Mouse (Mus musculus) heart, embryonic 14.5 days (tissue): ENCODE data around the gene 1700029F12Rik. TPM values are rescaled to one million over a fixed set of nuclear protein-coding genes. Genes with fewer than 3 reads are reported as not detected.

Source experiments
- ATAC-seq: fragments of 200-750 bp; cut with Nextera tagmentation; 2 replicates; pipeline ENCODE4 v1.8.0; 2017; ENCODE audit warnings: low read depth, moderate TSS enrichment; ENCODE audit not compliant: insufficient number of reproducible peaks, insufficient read depth, low FRiP score
- H3K27ac ChIP-seq, 2 experiments: fragments of 200-500 bp in 1 of 2; fragments of 300-500 bp in 1 of 2; sonication (generic) in 1 of 2; replicated peaks in 1 of 2; 2 replicates each; pipeline ENCODE4 v1.5.1; 2012 to 2014; ENCODE audit warnings: low read depth in 2 of 2, low read length in 2 of 2, control low read depth in 1 of 2, mild to moderate bottlenecking in 1 of 2, mixed read lengths in 1 of 2; ENCODE audit not compliant: control insufficient read depth in 1 of 2, insufficient read depth in 1 of 2
- H3K27me3 ChIP-seq: fragments of 300-500 bp; sonication (generic); 2 replicates; pipeline ENCODE4 v1.6.1; 2014; ENCODE audit warnings: mild to moderate bottlenecking, low read length, control low read depth; ENCODE audit not compliant: control insufficient read depth, insufficient read depth
- H3K36me3 ChIP-seq: fragments of 300-500 bp; sonication (generic); 2 replicates; pipeline ENCODE4 v1.6.1; 2014; ENCODE audit warnings: mild to moderate bottlenecking, control low read depth, low read length, mixed read lengths; ENCODE audit not compliant: control insufficient read depth, insufficient read depth
- H3K4me1 ChIP-seq, 2 experiments: fragments of 200-500 bp in 1 of 2; fragments of 300-500 bp in 1 of 2; sonication (generic) in 1 of 2; 2 replicates each; pipeline ENCODE4 v1.6.1; 2012 to 2014; ENCODE audit warnings: low read length in 2 of 2, control low read depth in 1 of 2, mixed read lengths in 1 of 2; ENCODE audit not compliant: control insufficient read depth in 2 of 2, insufficient read depth in 2 of 2
- H3K4me2 ChIP-seq: fragments of 300-500 bp; sonication (generic); 2 replicates; pipeline ENCODE4 v1.6.1; 2014; ENCODE audit warnings: mild to moderate bottlenecking, low read length
- H3K4me3 ChIP-seq, 2 experiments: fragments of 200-500 bp in 1 of 2; fragments of 300-500 bp in 1 of 2; sonication (generic) in 1 of 2; 2 replicates each; pipeline ENCODE4 v1.5.1; 2012 to 2014; ENCODE audit warnings: low read length in 2 of 2, mild to moderate bottlenecking in 2 of 2, control low read depth in 1 of 2, low read depth in 1 of 2, moderate library complexity in 1 of 2; ENCODE audit not compliant: control insufficient read depth in 1 of 2, insufficient read depth in 1 of 2
- H3K9ac ChIP-seq: fragments of 300-500 bp; sonication (generic); 2 replicates; pipeline ENCODE4 v1.6.1; 2014; ENCODE audit warnings: mild to moderate bottlenecking, low read length
- H3K9me3 ChIP-seq: fragments of 300-500 bp; sonication (generic); 2 replicates; pipeline ENCODE4 v1.6.1; 2016; ENCODE audit warnings: low read length, control low read depth; ENCODE audit not compliant: control insufficient read depth
- WGBS: fragments of 180-500 bp; shearing (Covaris S2); extraction: QIAGEN DNeasy Blood & Tissue Kit; methylation state at CpG from one replicate; pipeline ENCODE4 v1.1.7; 2014; 5-methylcytosine and 5-hydroxymethylcytosine counted together
- polyA plus RNA-seq: library from polyadenylated mRNA; unstranded; fragments of >200 nt; fragmentation: Nextera tagmentation; extraction: Ambion mirVana; gene quantifications from 2 replicates; pipeline ENCODE4 v1.2.1, GENCODE M21; 2014

1700029F12Rik gene
- polyA plus RNA-seq, 1 experiment from 2014 or later, result not detected

- Histone ChIP-seq H3K27me3 (no peaks in the 10 kb centered on the region), H3K4me3 (no peak overlapping the region), H3K9me3 (no peaks in the 10 kb centered on the region), H3K9ac (no peak overlapping the region), H3K27ac (no peak overlapping the region), H3K36me3 (no peaks in the 10 kb centered on the region), H3K4me1 (no peaks in the 10 kb centered on the region), H3K4me2 (no peak overlapping the region)
- ATAC-seq, result no peak
- 75% methylated on average over 1 of the region's 1 CpGs for WGBS
Measured at GRCm38 (mm10) chr13:96997080-96997479, 37.1 kb downstream of the 1700029F12Rik start.

DNA sequence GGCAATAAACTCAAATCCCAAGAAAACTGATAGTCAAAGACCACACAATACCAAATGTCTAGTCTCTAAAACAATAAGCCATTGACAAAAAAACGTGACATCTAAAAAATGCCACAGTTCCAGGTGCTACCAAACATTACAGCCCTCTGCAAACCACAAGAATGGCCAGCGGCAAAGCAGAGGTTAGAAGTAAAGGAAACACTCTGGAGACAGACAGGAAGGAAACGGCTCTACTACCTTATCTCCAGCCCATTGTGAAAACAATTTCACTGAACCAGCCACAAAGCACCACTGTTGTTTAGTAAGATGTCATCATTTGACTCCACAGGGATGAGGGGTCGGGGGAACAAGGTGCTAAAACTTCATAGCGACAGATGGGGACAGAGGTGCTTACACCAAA, 38.9 kb downstream of the 1700029F12Rik start:
- Histone ChIP-seq H3K27me3 (no peaks in the 10 kb centered on the region), H3K4me3 (no peak overlapping the region), H3K9ac (no peak overlapping the region), H3K4me1 (no peaks in the 10 kb centered on the region), H3K4me2 (no peak overlapping the region), H3K27ac (no peak overlapping the region), H3K36me3 (no peaks in the 10 kb centered on the region), H3K9me3 (no peaks in the 10 kb centered on the region)
- ATAC-seq, result no peak
- 40% methylated on average over 5 of the region's 5 CpGs for WGBS

DNA sequence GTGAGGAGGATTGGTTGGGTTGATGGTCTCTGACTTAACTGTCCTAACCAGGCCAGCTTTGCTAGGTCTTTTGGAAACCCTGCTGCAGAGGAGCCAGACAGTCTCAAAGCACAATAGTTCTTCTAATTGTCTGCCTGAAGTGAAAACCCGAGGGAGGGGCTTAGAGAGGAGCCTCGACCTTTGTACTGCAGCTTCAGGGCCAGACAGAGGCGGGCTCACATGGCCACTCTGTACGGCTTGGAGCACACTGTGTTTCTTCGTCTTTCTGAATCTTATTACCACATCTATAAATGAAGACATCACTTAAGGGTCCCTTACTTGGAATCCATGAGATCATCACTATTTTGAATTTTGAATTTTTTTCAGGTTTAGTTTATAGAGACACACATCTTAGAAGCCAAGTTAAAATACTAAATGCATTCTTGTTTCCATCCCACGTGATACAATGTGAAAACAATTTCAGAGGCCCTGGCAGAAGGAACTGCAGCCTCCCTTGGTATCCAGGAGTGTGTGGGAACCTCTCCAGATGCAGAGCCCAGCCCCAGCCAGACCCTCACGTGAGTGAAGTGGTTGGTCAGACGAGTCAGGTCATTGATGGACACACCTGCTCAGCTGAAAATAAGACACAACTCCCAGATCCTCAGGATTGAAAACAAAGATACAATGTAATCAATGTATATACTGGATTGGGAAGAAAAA, 40.7 kb downstream of the 1700029F12Rik start:
- Histone ChIP-seq H3K4me3 (no peak overlapping the region), H3K9ac (no peak overlapping the region), H3K27ac (no peak overlapping the region), H3K4me1 (no peaks in the 10 kb centered on the region), H3K4me2 (no peak overlapping the region), H3K9me3 (no peaks in the 10 kb centered on the region), H3K27me3 (no peaks in the 10 kb centered on the region), H3K36me3 (no peaks in the 10 kb centered on the region)
- 49% methylated on average over 8 of the region's 8 CpGs for WGBS
- ATAC-seq, result no peak

DNA sequence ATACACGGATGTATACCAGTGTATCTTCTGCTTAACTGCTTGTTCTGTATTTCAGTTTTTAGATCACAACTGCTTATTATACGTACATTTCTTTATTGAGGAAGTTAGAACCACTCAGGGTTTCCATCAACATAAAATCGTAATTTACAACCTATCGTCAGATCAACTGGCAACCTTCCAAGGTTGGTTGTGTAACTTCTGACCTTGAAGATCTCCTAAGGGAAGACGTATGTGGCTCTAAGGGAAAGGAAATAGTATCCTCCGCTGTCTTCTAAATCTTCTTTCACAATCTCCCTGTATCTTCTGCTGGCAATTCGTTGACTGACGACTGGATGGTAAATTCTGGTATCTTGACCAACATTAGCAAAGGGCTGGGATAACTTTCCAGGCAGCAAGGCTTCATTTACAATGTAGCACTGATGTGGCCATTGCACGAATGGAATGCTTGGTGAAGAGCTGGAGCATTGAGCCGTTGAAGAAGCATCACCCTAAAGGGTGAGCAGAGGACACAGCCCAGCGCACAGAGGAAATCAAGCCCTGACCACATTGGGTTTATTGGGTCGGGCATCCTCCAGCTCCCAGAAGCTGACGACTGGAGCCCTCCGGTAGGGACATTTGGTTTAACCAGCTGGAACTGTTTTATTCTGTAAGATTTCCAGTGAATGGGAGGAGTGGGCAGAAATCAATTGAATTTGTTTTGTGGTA, 43.4 kb downstream of the 1700029F12Rik start:
- ATAC-seq, result no peak
- no peak overlapping the region for H3K27ac ChIP-seq
- H3K4me2 ChIP-seq, result no peak overlapping the region
- no peaks in the 10 kb centered on the region for H3K9me3 ChIP-seq
- no peak overlapping the region for H3K4me3 ChIP-seq
- no peaks in the 10 kb centered on the region for H3K27me3 ChIP-seq
- no peaks in the 10 kb centered on the region for H3K36me3 ChIP-seq
- peaks cover 3 to 6% of the 10 kb centered on the region in 2 experiments; a peak in 3 of 4 replicates for H3K4me1 ChIP-seq
- WGBS, result 81% methylated on average over 14 of the region's 14 CpGs
- H3K9ac ChIP-seq, result no peak overlapping the region

- Histone ChIP-seq H3K27me3 (no peaks in the 10 kb centered on the region), H3K36me3 (no peaks in the 10 kb centered on the region), H3K4me1 (peaks cover 5 to 10% of the 10 kb centered on the region in 2 experiments; a peak in 3 of 4 replicates), H3K27ac (no peak overlapping the region), H3K4me2 (no peak overlapping the region), H3K9me3 (no peaks in the 10 kb centered on the region), H3K9ac (no peak overlapping the region), H3K4me3 (no peak overlapping the region)
- WGBS, result 82% methylated on average over 3 of the region's 3 CpGs
- no peak for ATAC-seq
Measured at GRCm38 (mm10) chr13:96990045-96990444, 44.1 kb downstream of the 1700029F12Rik start.

DNA sequence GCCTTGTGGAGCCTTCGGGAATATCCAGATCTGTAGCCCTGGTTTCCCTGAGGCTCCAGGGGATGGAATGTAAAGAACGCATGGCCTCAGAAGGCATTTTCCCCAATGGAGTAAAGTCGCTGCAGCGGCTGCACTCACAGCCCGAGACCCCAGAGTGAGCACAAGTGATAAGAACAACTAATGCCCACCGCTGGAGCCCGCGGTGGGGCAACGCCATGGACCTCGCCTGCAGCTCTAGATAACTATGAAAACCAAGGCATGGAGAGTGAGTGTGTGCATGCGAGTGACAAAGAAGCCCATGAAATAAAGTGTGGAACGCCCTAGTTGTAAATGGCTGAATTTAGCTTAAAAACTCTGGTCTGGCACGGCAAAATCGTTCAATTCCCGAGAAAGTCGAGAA, 45.0 kb downstream of the 1700029F12Rik start:
- 81% methylated on average over 16 of the region's 16 CpGs for WGBS
- Histone ChIP-seq H3K4me3 (no peak overlapping the region), H3K9ac (no peak overlapping the region), H3K9me3 (no peaks in the 10 kb centered on the region), H3K27me3 (no peaks in the 10 kb centered on the region), H3K4me1 (peaks cover 5 to 10% of the 10 kb centered on the region in 2 experiments; a peak in 3 of 4 replicates), H3K27ac (no peak overlapping the region), H3K36me3 (no peaks in the 10 kb centered on the region), H3K4me2 (no peak overlapping the region)
- no peak for ATAC-seq

GRCm38 (mm10) chr13:96985599-96986275, 48.4 kb downstream of the 1700029F12Rik start:
- no peaks in the 10 kb centered on the region for H3K36me3 ChIP-seq
- H3K27me3 ChIP-seq, result no peaks in the 10 kb centered on the region
- no peaks in the 10 kb centered on the region for H3K9me3 ChIP-seq
- no peak overlapping the region for H3K4me2 ChIP-seq
- no peak overlapping the region for H3K9ac ChIP-seq
- ATAC-seq, result no peak
- 42% methylated on average over 12 of the region's 12 CpGs for WGBS
- H3K27ac ChIP-seq, result no peak overlapping the region
- H3K4me1 ChIP-seq, result peaks cover 10 to 11% of the 10 kb centered on the region in 2 experiments; a peak in 3 of 4 replicates
- no peak overlapping the region for H3K4me3 ChIP-seq
